Mouse (Mus musculus) hindbrain, embryonic 11.5 days (tissue): ENCODE data around the gene Mfsd9. TPM values are rescaled to one million over a fixed set of nuclear protein-coding genes. Genes with fewer than 3 reads are reported as not detected.
"Not testable (repeated sequence)": the region's sequence is repeated elsewhere in the genome, so short reads cannot be mapped to it uniquely, and the experiment has no call there.

Source experiments
- ATAC-seq: fragments of 200-750 bp; cut with Nextera tagmentation; 2 replicates; pipeline ENCODE4 v1.8.0; 2017; ENCODE audit warnings: mild to moderate bottlenecking, moderate TSS enrichment, moderate library complexity; ENCODE audit not compliant: low FRiP score
- DNase-seq: peaks from one replicate; pipeline ENCODE4 v3.0.0-alpha.2; 2015; ENCODE audit warnings: low spot score
- H3K27ac ChIP-seq: fragments of 300-500 bp; sonication (generic); 2 replicates; pipeline ENCODE4 v1.5.1; 2014; ENCODE audit warnings: mild to moderate bottlenecking, low read depth, low read length
- H3K27me3 ChIP-seq: fragments of 300-500 bp; sonication (generic); 2 replicates; pipeline ENCODE4 v1.6.1; 2014; ENCODE audit warnings: mild to moderate bottlenecking, low read length, moderate library complexity, mixed read lengths; ENCODE audit not compliant: control insufficient read depth, insufficient read depth
- H3K36me3 ChIP-seq: fragments of 300-500 bp; sonication (generic); 2 replicates; pipeline ENCODE4 v1.6.1; 2014; ENCODE audit warnings: mild to moderate bottlenecking, low read length, moderate library complexity, mixed read lengths; ENCODE audit not compliant: control insufficient read depth, insufficient read depth
- H3K4me1 ChIP-seq: fragments of 300-500 bp; sonication (generic); replicated peaks from 2 replicates; pipeline ENCODE4 v1.6.1; 2014; ENCODE audit warnings: low read length, mixed read lengths; ENCODE audit not compliant: control insufficient read depth, insufficient read depth
- H3K4me2 ChIP-seq: fragments of 300-500 bp; sonication (generic); replicated peaks from 2 replicates; pipeline ENCODE4 v1.6.1; 2014; ENCODE audit warnings: mild to moderate bottlenecking, low read depth, low read length
- H3K4me3 ChIP-seq: fragments of 300-500 bp; sonication (generic); 2 replicates; pipeline ENCODE4 v1.5.1; 2014; ENCODE audit warnings: low read depth, low read length
- H3K9ac ChIP-seq: fragments of 300-500 bp; sonication (generic); 2 replicates; pipeline ENCODE4 v1.6.1; 2014; ENCODE audit warnings: low read depth, low read length
- H3K9me3 ChIP-seq: fragments of 300-500 bp; sonication (generic); 2 replicates; pipeline ENCODE4 v1.6.1; 2016; ENCODE audit warnings: low read length; ENCODE audit not compliant: control insufficient read depth
- WGBS: fragments of 180-500 bp; shearing (Covaris S2); extraction: QIAGEN DNeasy Blood & Tissue Kit; methylation state at CpG from one replicate; pipeline ENCODE4 v1.1.7; 2014; 5-methylcytosine and 5-hydroxymethylcytosine counted together
- polyA plus RNA-seq: library from polyadenylated mRNA; unstranded; fragments of >200 nt; fragmentation: Nextera tagmentation; extraction: Ambion mirVana; gene quantifications from 2 replicates; pipeline ENCODE4 v1.2.1, GENCODE M21; 2014

Mfsd9 gene
- polyA plus RNA-seq, 1 experiment from 2014 or later = 3.2 TPM

DNA sequence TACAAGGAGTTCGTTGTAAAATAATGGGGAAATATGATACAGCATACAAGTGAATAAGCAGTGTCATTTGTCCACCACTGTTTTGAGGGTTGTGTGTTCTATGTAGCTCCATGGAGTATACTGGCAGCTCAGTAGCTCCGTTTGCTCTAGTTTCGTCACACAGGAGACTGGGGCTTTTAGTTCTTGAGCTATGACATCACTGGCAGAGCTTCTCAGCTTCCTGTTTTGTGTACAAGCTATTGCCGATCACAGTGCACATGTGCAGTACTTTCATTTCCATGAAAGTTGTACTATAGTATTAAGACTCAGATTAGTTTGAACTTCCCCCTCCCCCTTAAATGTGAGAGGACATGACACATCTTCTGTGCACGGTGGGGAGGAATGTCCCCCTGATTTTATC is 44.4 kb downstream of the Mfsd9 start:
- Histone ChIP-seq H3K9ac (no peak overlapping the region), H3K36me3 (no peaks in the 10 kb centered on the region), H3K27me3 (no peaks in the 10 kb centered on the region; the same call in 1 of the 2 replicates), H3K4me1 (no peaks in the 10 kb centered on the region), H3K4me2 (no peak overlapping the region), H3K27ac (no peak overlapping the region), H3K9me3 (no peaks in the 10 kb centered on the region), H3K4me3 (no peak overlapping the region)
- ATAC-seq = no peak
- WGBS = 86% methylated on average over 5 of the region's 5 CpGs
- no peak for DNase-seq

GRCm38 (mm10) chr1:40740739-40741138 is 49.7 kb downstream of the Mfsd9 start:
- no peaks in the 10 kb centered on the region for H3K27me3 ChIP-seq
- no peak overlapping the region for H3K4me2 ChIP-seq
- ATAC-seq (no peak), DNase-seq (no peak)
- no peaks in the 10 kb centered on the region for H3K9me3 ChIP-seq
- H3K4me1 ChIP-seq = no peaks in the 10 kb centered on the region
- H3K4me3 ChIP-seq = no peak overlapping the region
- H3K27ac ChIP-seq = no peak overlapping the region
- no peak overlapping the region for H3K9ac ChIP-seq
- WGBS = 88% methylated on average over 2 of the region's 2 CpGs
- H3K36me3 ChIP-seq = no peaks in the 10 kb centered on the region

- H3K4me2 ChIP-seq, ATAC-seq, H3K9me3 ChIP-seq, H3K27me3 ChIP-seq, H3K27ac ChIP-seq, H3K9ac ChIP-seq, H3K4me1 ChIP-seq, H3K4me3 ChIP-seq, DNase-seq, H3K36me3 ChIP-seq: not testable (repeated sequence)
- 93% methylated on average over 9 of the region's 9 CpGs for WGBS
These were observed 52.2 kb downstream of the Mfsd9 start for GRCm38 (mm10) chr1:40738246-40738645.

DNA sequence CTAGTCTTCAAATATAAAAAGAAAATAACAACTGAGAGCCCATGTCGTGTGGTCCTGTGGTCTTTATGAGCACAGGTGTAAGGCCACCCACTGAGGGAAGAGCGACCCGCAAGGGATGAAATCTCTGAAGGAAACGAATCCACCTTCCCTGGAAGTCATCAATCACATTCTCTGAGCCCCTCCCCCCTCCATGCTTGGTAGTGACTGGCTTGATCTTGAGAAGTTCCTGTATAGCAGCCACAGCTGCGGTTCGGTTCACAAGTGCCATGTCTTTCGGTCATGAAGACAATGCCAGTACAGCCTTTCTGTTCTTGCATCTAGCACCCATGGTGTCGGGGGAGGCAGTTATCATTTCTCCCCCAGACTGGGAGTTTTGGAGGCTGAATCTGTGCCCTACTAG is 52.8 kb downstream of the Mfsd9 start:
- Histone ChIP-seq H3K4me2 (no peak overlapping the region), H3K9me3 (no peaks in the 10 kb centered on the region), H3K27ac (no peak overlapping the region), H3K4me3 (no peak overlapping the region), H3K9ac (no peak overlapping the region), H3K4me1 (no peaks in the 10 kb centered on the region), H3K36me3 (no peaks in the 10 kb centered on the region), H3K27me3 (no peaks in the 10 kb centered on the region)
- 84% methylated on average over 8 of the region's 8 CpGs for WGBS
- DNase-seq = no peak
- ATAC-seq = no peak

- no peak for ATAC-seq
- Histone ChIP-seq H3K27ac (no peak overlapping the region), H3K4me3 (no peak overlapping the region), H3K4me1 (no peaks in the 10 kb centered on the region), H3K36me3 (no peaks in the 10 kb centered on the region), H3K9me3 (no peaks in the 10 kb centered on the region), H3K4me2 (no peak overlapping the region), H3K9ac (no peak overlapping the region), H3K27me3 (no peaks in the 10 kb centered on the region)
- DNase-seq = no peak
- WGBS = 78% methylated on average over 1 of the region's 1 CpGs
These were observed 61.9 kb downstream of the Mfsd9 start for GRCm38 (mm10) chr1:40728636-40729035.

DNA sequence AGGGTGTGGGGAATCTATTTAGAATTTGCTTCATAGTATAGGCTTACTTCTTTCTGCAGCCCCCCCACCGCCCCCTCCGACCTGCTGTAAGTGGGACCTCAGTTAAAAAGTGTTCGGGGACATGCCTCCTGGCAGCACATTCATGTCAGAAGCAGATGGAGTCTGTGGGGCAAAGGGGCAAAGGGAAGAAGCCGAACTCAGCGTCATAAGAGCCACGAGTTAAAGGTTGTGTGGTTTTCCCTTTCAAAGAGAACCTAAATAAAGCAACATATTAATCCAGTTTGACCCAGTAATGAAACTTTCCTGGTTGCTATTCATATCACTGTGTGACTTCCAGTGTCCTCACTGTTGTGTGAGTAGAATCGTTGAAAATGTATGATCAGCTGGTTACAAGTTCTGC is 63.1 kb downstream of the Mfsd9 start:
- DNase-seq (no peak), ATAC-seq (no peak)
- no peaks in the 10 kb centered on the region for H3K9me3 ChIP-seq
- H3K36me3 ChIP-seq = no peaks in the 10 kb centered on the region
- H3K27me3 ChIP-seq = no peaks in the 10 kb centered on the region
- no peak overlapping the region for H3K4me2 ChIP-seq
- no peak overlapping the region for H3K4me3 ChIP-seq
- H3K9ac ChIP-seq = no peak overlapping the region
- H3K27ac ChIP-seq = no peak overlapping the region
- H3K4me1 ChIP-seq = no peaks in the 10 kb centered on the region
- 90% methylated on average over 7 of the region's 7 CpGs for WGBS

DNA sequence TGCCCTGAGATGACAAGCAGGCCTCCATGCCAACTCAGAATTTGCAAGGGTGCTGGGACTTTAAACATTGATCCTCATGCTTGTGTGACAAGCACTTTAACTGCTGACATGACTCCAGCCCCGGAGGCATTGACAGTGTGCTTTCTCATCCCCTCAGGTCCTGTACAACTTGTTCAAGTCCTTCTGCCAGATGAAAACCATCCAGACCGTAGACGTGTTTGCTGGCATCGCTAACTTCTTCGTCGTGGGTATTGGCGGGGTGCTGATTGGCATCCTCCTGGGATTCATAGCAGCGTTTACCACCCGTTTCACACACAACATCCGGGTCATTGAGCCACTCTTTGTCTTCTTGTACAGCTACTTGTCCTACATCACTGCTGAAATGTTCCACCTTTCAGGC is 64.4 kb downstream of the Mfsd9 start:
- no peaks in the 10 kb centered on the region for H3K36me3 ChIP-seq
- H3K9me3 ChIP-seq = no peaks in the 10 kb centered on the region
- no peak overlapping the region for H3K27ac ChIP-seq
- DNase-seq (no peak), ATAC-seq (no peak)
- no peak overlapping the region for H3K9ac ChIP-seq
- WGBS = 88% methylated on average over 10 of the region's 10 CpGs
- H3K4me3 ChIP-seq = no peak overlapping the region
- no peaks in the 10 kb centered on the region for H3K27me3 ChIP-seq
- no peak overlapping the region for H3K4me2 ChIP-seq
- H3K4me1 ChIP-seq = no peaks in the 10 kb centered on the region

Other genes starting within 250 kb of the Mfsd9 start
- not detected in 2 replicates for gene Slc9a4, start 210.6 kb downstream of the Mfsd9 start, polyA plus RNA-seq
- 0.06 TPM in 1 of 2 replicates, not detected in the other for gene Slc9a2, start 110.1 kb downstream of the Mfsd9 start, polyA plus RNA-seq
- gene Tmem182, start 14.9 kb upstream of the Mfsd9 start, polyA plus RNA-seq = not detected in 2 replicates